Comparison of ENCODE assay signal across 8 mouse cellular contexts in the genomic region with DNA sequence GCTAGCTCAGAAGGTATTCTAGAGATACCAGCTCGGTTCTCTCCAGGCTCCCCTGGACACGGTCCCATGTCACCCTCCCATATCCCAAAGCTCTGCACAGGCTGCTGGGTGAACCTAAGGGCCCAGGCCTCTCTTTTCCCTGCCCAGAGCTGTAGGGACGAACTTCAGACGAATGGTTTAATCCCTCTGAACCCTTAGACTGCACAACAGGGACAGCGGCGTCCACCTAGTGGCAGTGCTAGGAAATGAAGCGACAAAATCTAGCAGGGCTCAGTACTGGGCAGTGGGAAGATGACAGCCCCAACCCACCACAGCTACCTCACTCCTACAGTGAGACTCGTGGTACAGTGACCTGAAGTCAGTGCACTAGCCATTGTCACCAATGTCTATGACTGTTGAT. TPM values are rescaled to one million over a fixed set of nuclear protein-coding genes. Genes with fewer than 3 reads are reported as not detected.
DNase-seq lines count a peak whose midpoint lies in the region; ATAC-seq lines count a peak whose summit lies in the region.

No protein-coding gene starts in this region.

- no peak overlapping the region for H3K9ac ChIP-seq in embryonic facial prominence, embryonic 12.5 days
- no peak overlapping the region for H3K9ac ChIP-seq in heart, embryonic 15.5 days
- H3K9ac ChIP-seq in lung, embryonic 16.5 days (ENCODE audit: low read length): peak overlapping the region; percentile 65
- peak overlapping the region; percentile 57; the same call in 1 of the 2 replicates for H3K9ac ChIP-seq in neural tube, embryonic 15.5 days (replicated peaks)

- peaks cover 32% of the 10 kb centered on the region for H3K4me1 ChIP-seq in embryonic facial prominence, embryonic 12.5 days
- H3K4me1 ChIP-seq in heart, embryonic 15.5 days (replicated peaks): peaks cover 49% of the 10 kb centered on the region
- peaks cover 56% of the 10 kb centered on the region for H3K4me1 ChIP-seq in lung, embryonic 16.5 days (replicated peaks; ENCODE audit: control insufficient read depth, insufficient read depth, low read length)
- peaks cover 50% of the 10 kb centered on the region for H3K4me1 ChIP-seq in neural tube, embryonic 15.5 days

- DNase-seq in CD4-positive helper T cell, adult 2 months (ENCODE audit: low read depth, low spot score): peak; percentile 72
- DNase-seq in R1 (ENCODE audit: low read depth, low spot score): peak; percentile 41
- DNase-seq in kidney, postnatal 25 days: peak; percentile 52 to 59
- DNase-seq in thymus, postnatal 36 days: peak; percentile 73 to 75

- H3K27me3 ChIP-seq in embryonic facial prominence, embryonic 12.5 days: no peaks in the 10 kb centered on the region
- no peaks in the 10 kb centered on the region for H3K27me3 ChIP-seq in heart, embryonic 15.5 days
- no peaks in the 10 kb centered on the region; the same call in 1 of the 2 replicates for H3K27me3 ChIP-seq in lung, embryonic 16.5 days (ENCODE audit: control insufficient read depth, insufficient read depth, low read depth, low read length)
- H3K27me3 ChIP-seq in neural tube, embryonic 15.5 days (replicated peaks): no peaks in the 10 kb centered on the region

- 8% methylated on average over 8 of the region's 8 CpGs for WGBS in embryonic facial prominence, embryonic 12.5 days
- 6% methylated on average over 8 of the region's 8 CpGs for WGBS in heart, embryonic 15.5 days
- 5% methylated on average over 8 of the region's 8 CpGs for WGBS in lung, embryonic 16.5 days
- 12% methylated on average over 8 of the region's 8 CpGs for WGBS in neural tube, embryonic 15.5 days

- H3K4me3 ChIP-seq in embryonic facial prominence, embryonic 12.5 days: peak overlapping the region; percentile 55
- 0 out of 2 replicates have a peak overlapping the region, but pooled peaks have one; percentile 73 for H3K4me3 ChIP-seq in heart, embryonic 15.5 days
- peak overlapping the region; percentile 74 for H3K4me3 ChIP-seq in lung, embryonic 16.5 days (ENCODE audit: low read length)
- H3K4me3 ChIP-seq in neural tube, embryonic 15.5 days (replicated peaks): no peak overlapping the region

- H3K4me2 ChIP-seq in embryonic facial prominence, embryonic 12.5 days (replicated peaks): peak overlapping the region; percentile 98
- peak overlapping the region; percentile 100 for H3K4me2 ChIP-seq in heart, embryonic 15.5 days
- peak overlapping the region; percentile 100 for H3K4me2 ChIP-seq in lung, embryonic 16.5 days (ENCODE audit: low read depth, low read length)
- H3K4me2 ChIP-seq in neural tube, embryonic 15.5 days: peak overlapping the region; percentile 100

- H3K9me3 ChIP-seq in embryonic facial prominence, embryonic 12.5 days: no peaks in the 10 kb centered on the region
- no peaks in the 10 kb centered on the region for H3K9me3 ChIP-seq in heart, embryonic 15.5 days (replicated peaks)
- H3K9me3 ChIP-seq in lung, embryonic 16.5 days (ENCODE audit: control insufficient read depth, low read length): no peaks in the 10 kb centered on the region
- H3K9me3 ChIP-seq in neural tube, embryonic 15.5 days (replicated peaks): no peaks in the 10 kb centered on the region

- H3K27ac ChIP-seq in embryonic facial prominence, embryonic 12.5 days: no peak overlapping the region
- 0 out of 2 replicates have a peak overlapping the region, but pooled peaks have one; percentile 33 for H3K27ac ChIP-seq in heart, embryonic 15.5 days
- H3K27ac ChIP-seq in lung, embryonic 16.5 days (ENCODE audit: low read length): peak overlapping the region; percentile 77
- H3K27ac ChIP-seq in neural tube, embryonic 15.5 days (replicated peaks): peak overlapping the region; percentile 45; the same call in 1 of the 2 replicates

- no peaks in the 10 kb centered on the region for H3K36me3 ChIP-seq in embryonic facial prominence, embryonic 12.5 days
- H3K36me3 ChIP-seq in heart, embryonic 15.5 days: no peaks in the 10 kb centered on the region
- H3K36me3 ChIP-seq in lung, embryonic 16.5 days (ENCODE audit: control insufficient read depth, insufficient read depth, low read length): no peaks in the 10 kb centered on the region
- no peaks in the 10 kb centered on the region for H3K36me3 ChIP-seq in neural tube, embryonic 15.5 days

- ATAC-seq in embryonic facial prominence, embryonic 12.5 days (ENCODE audit: insufficient number of reproducible peaks, insufficient read depth, low FRiP score, low TSS enrichment): peak; percentile 62
- no peak; the same call in 1 of the 2 replicates for ATAC-seq in heart, embryonic 15.5 days (replicated peaks; ENCODE audit: insufficient number of reproducible peaks, insufficient read depth, low FRiP score, low read depth)
- peak; percentile 48 for ATAC-seq in lung, embryonic 16.5 days (ENCODE audit: low read depth)
- peak; percentile 40 for ATAC-seq in neural tube, embryonic 15.5 days (ENCODE audit: low FRiP score)

RNA-seq across cellular contexts. Expression of gene Akna, which starts 5.5 kb away (rescaled TPM):
- 11.6 and 12.4 TPM in 2 replicates for polyA plus RNA-seq in embryonic facial prominence, embryonic 12.5 days (2016; fragmentation: Nextera tagmentation; extraction: Ambion mirVana)
- polyA plus RNA-seq in heart, embryonic 15.5 days (2015; fragmentation: Nextera tagmentation; extraction: Ambion mirVana): 2.3 and 6.1 TPM in 2 replicates
- 10.2 and 10.6 TPM in 2 replicates for polyA plus RNA-seq in lung, embryonic 16.5 days (2015; fragmentation: Nextera tagmentation; extraction: Ambion mirVana)
- polyA plus RNA-seq in neural tube, embryonic 15.5 days (2015; fragmentation: Nextera tagmentation; extraction: Ambion mirVana): 3.1 and 7.3 TPM in 2 replicates

RNA-seq across cellular contexts. Expression of gene Orm2, which starts 46.4 kb away (rescaled TPM):
- not detected in 2 replicates for polyA plus RNA-seq in embryonic facial prominence, embryonic 12.5 days (2016; fragmentation: Nextera tagmentation; extraction: Ambion mirVana)
- polyA plus RNA-seq in heart, embryonic 15.5 days (2015; fragmentation: Nextera tagmentation; extraction: Ambion mirVana): not detected in 2 replicates
- polyA plus RNA-seq in lung, embryonic 16.5 days (2015; fragmentation: Nextera tagmentation; extraction: Ambion mirVana): not detected in 2 replicates
- not detected in 2 replicates for polyA plus RNA-seq in neural tube, embryonic 15.5 days (2015; fragmentation: Nextera tagmentation; extraction: Ambion mirVana)

RNA-seq across cellular contexts. Expression of gene Orm3, which starts 52.7 kb away (rescaled TPM):
- not detected in 2 replicates for polyA plus RNA-seq in embryonic facial prominence, embryonic 12.5 days (2016; fragmentation: Nextera tagmentation; extraction: Ambion mirVana)
- polyA plus RNA-seq in heart, embryonic 15.5 days (2015; fragmentation: Nextera tagmentation; extraction: Ambion mirVana): not detected in 2 replicates
- polyA plus RNA-seq in lung, embryonic 16.5 days (2015; fragmentation: Nextera tagmentation; extraction: Ambion mirVana): not detected in 2 replicates
- polyA plus RNA-seq in neural tube, embryonic 15.5 days (2015; fragmentation: Nextera tagmentation; extraction: Ambion mirVana): not detected in 2 replicates

Comparison
In these comparisons a context has a peak if more than half of its experiments do, and no peak if none do; other contexts are left out.
1. H3K9ac ChIP-seq: peak in lung, embryonic 16.5 days (single experiment) and neural tube, embryonic 15.5 days (single experiment); none in embryonic facial prominence, embryonic 12.5 days (single experiment) and heart, embryonic 15.5 days (single experiment).
2. Peak in every context shown above with its lines, with median percentiles within 50 percentile points of each other: DNase-seq and H3K4me2 ChIP-seq.